Mouse (Mus musculus) 416B (cell line): ENCODE measurements at regions not wholly inside any gene's neighbourhood (a gene's known extent, or its start where the extent isn't known, plus 50 kb on each side); places are given as distances from the start of the nearest gene placed in this dataset.
A peak's percentile ranks its signal among the peaks of the same experiment; 100 is the strongest.
"Not testable (repeated sequence)": the region's sequence is repeated elsewhere in the genome, so short reads cannot be mapped to it uniquely, and the experiment has no call there.

Source experiments
- DNase-seq: peaks from one replicate; pipeline ENCODE4 v3.0.0; 2011; ENCODE audit warnings: low read depth

GRCm38 (mm10) chr10:25695798-25696197, 159.7 kb upstream of the Smlr1 start:
- no peak for DNase-seq

GRCm38 (mm10) chr10:25681243-25681642, 145.2 kb upstream of the Smlr1 start:
- peak; percentile 58 for DNase-seq

- DNase-seq = peak; percentile 2
Measured at GRCm38 (mm10) chr10:25677889-25678288, 141.8 kb upstream of the Smlr1 start.

- no peak for DNase-seq
Measured at GRCm38 (mm10) chr10:25675368-25675767, 139.3 kb upstream of the Smlr1 start.

- DNase-seq = no peak
Measured at GRCm38 (mm10) chr10:25670061-25670460, 134.0 kb upstream of the Smlr1 start.

GRCm38 (mm10) chr10:25652742-25653563, 116.9 kb upstream of the Smlr1 start:
- no peak for DNase-seq

- peak; percentile 4 for DNase-seq
Measured at GRCm38 (mm10) chr10:25647740-25648139, 111.7 kb upstream of the Smlr1 start.

- DNase-seq = no peak
Measured at GRCm38 (mm10) chr10:25643518-25643993, 107.5 kb upstream of the Smlr1 start.

GRCm38 (mm10) chr10:25642079-25642696, 106.1 kb upstream of the Smlr1 start:
- no peak for DNase-seq

- DNase-seq = no peak
Measured at GRCm38 (mm10) chr10:25633058-25633614, 97.1 kb upstream of the Smlr1 start.

- no peak for DNase-seq
Measured at GRCm38 (mm10) chr10:25632306-25632705, 96.2 kb upstream of the Smlr1 start.

GRCm38 (mm10) chr10:25622585-25622984, 86.5 kb upstream of the Smlr1 start:
- DNase-seq = no peak

GRCm38 (mm10) chr10:25621747-25622134, 85.7 kb upstream of the Smlr1 start:
- DNase-seq = not testable (repeated sequence)

- DNase-seq = peak; percentile 16
Measured at GRCm38 (mm10) chr10:25620939-25621746, 85.1 kb upstream of the Smlr1 start.

- DNase-seq = no peak
Measured at GRCm38 (mm10) chr10:25619702-25620101, 83.6 kb upstream of the Smlr1 start.

GRCm38 (mm10) chr10:25601471-25601870, 65.4 kb upstream of the Smlr1 start:
- DNase-seq = no peak

GRCm38 (mm10) chr10:25589316-25589645, 53.2 kb upstream of the Smlr1 start:
- no peak for DNase-seq

GRCm38 (mm10) chr10:25588611-25589315, 52.7 kb upstream of the Smlr1 start:
- no peak for DNase-seq
